Mouse (Mus musculus): ENCODE results near the gene Olfr325. TPM values are rescaled to one million over a fixed set of nuclear protein-coding genes. Genes with fewer than 3 reads are reported as not detected.

The Olfr325 gene
- total and polyA plus RNA-seq, 3 experiments, result not detected

- Histone ChIP-seq H3K4me2 (ENCODE audit: insufficient read depth, low read depth, poor library complexity, severe bottlenecking) (no peak overlapping the region), H3K4me3 (replicated peaks in 1 of 3; ENCODE audit: low read depth in 2 of 3, low read length in 2 of 3, poor library complexity in 1 of 3) (no peak overlapping the region), H3K27me3 (replicated peaks) (peaks cover 83% of the 10 kb centered on the region), H3K9me3 (replicated peaks; ENCODE audit: low read length) (no peaks in the 10 kb centered on the region), H3K9ac (ENCODE audit: insufficient read depth, low read depth) (no peak overlapping the region), H3K4me1 (ENCODE audit: control insufficient read depth in 1 of 2, insufficient read depth in 2 of 2) (no peaks in the 10 kb centered on the region), H3K36me3 (replicated peaks in 1 of 2; ENCODE audit: control insufficient read depth in 1 of 2, insufficient read depth in 1 of 2, low read length in 1 of 2) (no peaks in the 10 kb centered on the region), H3K79me2 (replicated peaks; ENCODE audit: control insufficient read depth, extremely low read depth, insufficient read depth, poor library complexity, severe bottlenecking) (no peaks in the 10 kb centered on the region), H3K27ac (ENCODE audit: insufficient read depth, low read depth) (no peak overlapping the region)
- TF ChIP-seq KAT2A (IDR thresholded peaks at IDR 0.05; ENCODE audit: insufficient replicate concordance, low read length) (no peak), POLR2A (IDR thresholded peaks at IDR 0.05; ENCODE audit: low read depth, low read length) (no peak), MAZ (IDR thresholded peaks at IDR 0.05; ENCODE audit: low read depth, low read length) (no peak), JUND (conservative IDR thresholded peaks at IDR 0.05; ENCODE audit: low read depth, low read length) (no peak), E2F4 (IDR thresholded peaks at IDR 0.05; ENCODE audit: insufficient replicate concordance, low read depth, low read length) (no peak), MAFK (IDR thresholded peaks at IDR 0.05; ENCODE audit: insufficient replicate concordance, low read length) (no peak), HCFC1 (IDR thresholded peaks at IDR 0.05; ENCODE audit: low read depth, low read length) (no peak), ELF1 (IDR thresholded peaks at IDR 0.05; ENCODE audit: low read depth, low read length) (no peak), BHLHE40 (IDR thresholded peaks at IDR 0.05; ENCODE audit: low read depth, low read length) (no peak), USF2 (conservative IDR thresholded peaks at IDR 0.05; ENCODE audit: low read depth, low read length) (no peak), CHD1 (IDR thresholded peaks at IDR 0.05; ENCODE audit: low read depth, low read length) (no peak), POLR2AphosphoS2 (IDR thresholded peaks at IDR 0.05; ENCODE audit: low read depth, low read length) (no peak), ETS1 (conservative IDR thresholded peaks at IDR 0.05; ENCODE audit: low read depth, low read length) (no peak), SIN3A (IDR thresholded peaks at IDR 0.05; ENCODE audit: low read length) (no peak), CTCF (conservative IDR thresholded peaks at IDR 0.05 in 1 of 2, IDR thresholded peaks at IDR 0.05 in 1 of 2; ENCODE audit: low read depth in 2 of 2, low read length in 2 of 2) (no peak), PAX5 (IDR thresholded peaks at IDR 0.05; ENCODE audit: low read length) (no peak), SMC3 (IDR thresholded peaks at IDR 0.05; ENCODE audit: low read depth, low read length) (no peak), MAX (IDR thresholded peaks at IDR 0.05; ENCODE audit: low read length) (no peak), ZKSCAN1 (IDR thresholded peaks at IDR 0.05; ENCODE audit: borderline replicate concordance, low read depth, low read length) (no peak), ZMIZ1 (IDR thresholded peaks at IDR 0.05; ENCODE audit: low read depth, low read length) (no peak)
- dilution Hi-C loops (cut with MboI; ENCODE audit: extremely low pct_ligation_motif_present, extremely low pct_unique_long_range_greater_than_20kb, low sequenced_read_pairs) (no loop called here), in situ Hi-C loops (cut with MboI; ENCODE audit: low pct_ligation_motif_present, low pct_unique_long_range_greater_than_20kb, low sequenced_read_pairs) (no loop called here)
- no peak for DNase-seq (ENCODE audit: extremely low read depth)
Measured at GRCm38 (mm10) chr11:58607030-58607429, 29.5 kb downstream of the Olfr325 start.

- peaks cover 89% of the 10 kb centered on the region for H3K27me3 ChIP-seq (replicated peaks)
- no peaks in the 10 kb centered on the region for H3K4me1 ChIP-seq (ENCODE audit: control insufficient read depth in 1 of 2, insufficient read depth in 2 of 2)
- no peak overlapping the region for H3K27ac ChIP-seq (ENCODE audit: insufficient read depth, low read depth)
- H3K9me3 ChIP-seq (replicated peaks; ENCODE audit: low read length), result no peaks in the 10 kb centered on the region
- dilution Hi-C loops (cut with MboI; ENCODE audit: extremely low pct_ligation_motif_present, extremely low pct_unique_long_range_greater_than_20kb, low sequenced_read_pairs) (no loop called here), in situ Hi-C loops (cut with MboI; ENCODE audit: low pct_ligation_motif_present, low pct_unique_long_range_greater_than_20kb, low sequenced_read_pairs) (no loop called here)
- H3K79me2 ChIP-seq (replicated peaks; ENCODE audit: control insufficient read depth, extremely low read depth, insufficient read depth, poor library complexity, severe bottlenecking), result no peaks in the 10 kb centered on the region
- DNase-seq (ENCODE audit: extremely low read depth), result no peak
- TF ChIP-seq E2F4 (IDR thresholded peaks at IDR 0.05; ENCODE audit: insufficient replicate concordance, low read depth, low read length) (no peak), JUND (conservative IDR thresholded peaks at IDR 0.05; ENCODE audit: low read depth, low read length) (no peak), CHD2 (IDR thresholded peaks at IDR 0.05; ENCODE audit: low read length) (no peak), ETS1 (conservative IDR thresholded peaks at IDR 0.05; ENCODE audit: low read depth, low read length) (no peak), KAT2A (IDR thresholded peaks at IDR 0.05; ENCODE audit: insufficient replicate concordance, low read length) (no peak), TCF12 (IDR thresholded peaks at IDR 0.05; ENCODE audit: low read depth, low read length) (no peak), UBTF (IDR thresholded peaks at IDR 0.05; ENCODE audit: low read depth, low read length) (no peak), ZMIZ1 (IDR thresholded peaks at IDR 0.05; ENCODE audit: low read depth, low read length) (no peak), MAX (IDR thresholded peaks at IDR 0.05; ENCODE audit: low read length) (no peak), ZC3H11A (IDR thresholded peaks at IDR 0.05; ENCODE audit: low read depth, low read length) (no peak), JUN (IDR thresholded peaks at IDR 0.05; ENCODE audit: insufficient read depth, low read depth, low read length) (no peak), USF2 (conservative IDR thresholded peaks at IDR 0.05; ENCODE audit: low read depth, low read length) (no peak), MAZ (IDR thresholded peaks at IDR 0.05; ENCODE audit: low read depth, low read length) (no peak), CHD1 (IDR thresholded peaks at IDR 0.05; ENCODE audit: low read depth, low read length) (no peak), ELF1 (IDR thresholded peaks at IDR 0.05; ENCODE audit: low read depth, low read length) (no peak), ZNF384 (IDR thresholded peaks at IDR 0.05; ENCODE audit: low read depth, low read length) (no peak), POLR2AphosphoS2 (IDR thresholded peaks at IDR 0.05; ENCODE audit: low read depth, low read length) (no peak), NRF1 (IDR thresholded peaks at IDR 0.05; ENCODE audit: low read depth, low read length) (no peak), SIN3A (IDR thresholded peaks at IDR 0.05; ENCODE audit: low read length) (no peak)
- no peak overlapping the region for H3K4me2 ChIP-seq (ENCODE audit: insufficient read depth, low read depth, poor library complexity, severe bottlenecking)
- H3K4me3 ChIP-seq (replicated peaks in 1 of 3; ENCODE audit: low read depth in 2 of 3, low read length in 2 of 3, poor library complexity in 1 of 3), result no peak overlapping the region
- no peaks in the 10 kb centered on the region for H3K36me3 ChIP-seq (replicated peaks in 1 of 2; ENCODE audit: control insufficient read depth in 1 of 2, insufficient read depth in 1 of 2, low read length in 1 of 2)
- no peak overlapping the region for H3K9ac ChIP-seq (ENCODE audit: insufficient read depth, low read depth)
Measured at GRCm38 (mm10) chr11:58613359-58613758, 35.8 kb downstream of the Olfr325 start.
